Mouse (Mus musculus) gastrocnemius, postnatal 4 days (tissue): ENCODE data around the gene Lrriq1. TPM values are rescaled to one million over a fixed set of nuclear protein-coding genes. Genes with fewer than 3 reads are reported as not detected.

Experiments
- DNase-seq, 2 experiments: peaks; one replicate each; pipeline ENCODE4 v3.0.0; 2021 to 2022; ENCODE audit warnings: low spot score in 2 of 2, mixed read lengths in 2 of 2
- total RNA-seq, 2 experiments: library from RNA; stranded (reverse); gene quantifications; 2 replicates each; pipeline ENCODE4 v1.2.3; 2021

The Lrriq1 gene
- total RNA-seq, 2 experiments from 2014 or later: not detected

DNA sequence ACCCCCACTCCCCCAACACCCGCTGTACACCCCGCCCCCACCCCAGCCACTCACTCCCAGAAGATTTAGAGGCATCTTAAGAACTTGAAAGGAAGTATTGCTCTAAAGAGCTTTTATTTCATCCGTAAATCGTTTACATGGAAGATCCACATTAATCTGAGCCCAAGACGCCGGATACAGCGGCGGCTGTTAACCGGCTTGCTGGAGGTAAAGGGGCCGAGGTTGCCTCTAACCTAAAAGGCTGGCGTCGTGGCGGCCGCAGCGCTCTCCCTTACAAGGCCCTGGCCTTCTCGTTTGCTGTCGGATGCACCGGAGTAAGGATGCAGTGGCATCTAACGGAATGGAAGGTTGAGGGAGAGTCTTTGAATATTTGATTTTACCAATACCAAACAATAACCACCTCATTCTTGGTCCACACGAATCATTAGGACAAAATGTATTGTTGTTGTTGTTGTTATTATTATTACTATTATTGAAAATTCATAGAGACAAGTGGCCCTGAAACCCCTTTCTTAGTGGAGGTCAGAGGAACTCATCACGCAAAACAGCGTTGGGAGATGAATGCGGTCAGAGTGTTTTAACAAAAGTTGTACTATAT, 206.9 kb downstream of the Lrriq1 start:
- no peak for DNase-seq

DNA sequence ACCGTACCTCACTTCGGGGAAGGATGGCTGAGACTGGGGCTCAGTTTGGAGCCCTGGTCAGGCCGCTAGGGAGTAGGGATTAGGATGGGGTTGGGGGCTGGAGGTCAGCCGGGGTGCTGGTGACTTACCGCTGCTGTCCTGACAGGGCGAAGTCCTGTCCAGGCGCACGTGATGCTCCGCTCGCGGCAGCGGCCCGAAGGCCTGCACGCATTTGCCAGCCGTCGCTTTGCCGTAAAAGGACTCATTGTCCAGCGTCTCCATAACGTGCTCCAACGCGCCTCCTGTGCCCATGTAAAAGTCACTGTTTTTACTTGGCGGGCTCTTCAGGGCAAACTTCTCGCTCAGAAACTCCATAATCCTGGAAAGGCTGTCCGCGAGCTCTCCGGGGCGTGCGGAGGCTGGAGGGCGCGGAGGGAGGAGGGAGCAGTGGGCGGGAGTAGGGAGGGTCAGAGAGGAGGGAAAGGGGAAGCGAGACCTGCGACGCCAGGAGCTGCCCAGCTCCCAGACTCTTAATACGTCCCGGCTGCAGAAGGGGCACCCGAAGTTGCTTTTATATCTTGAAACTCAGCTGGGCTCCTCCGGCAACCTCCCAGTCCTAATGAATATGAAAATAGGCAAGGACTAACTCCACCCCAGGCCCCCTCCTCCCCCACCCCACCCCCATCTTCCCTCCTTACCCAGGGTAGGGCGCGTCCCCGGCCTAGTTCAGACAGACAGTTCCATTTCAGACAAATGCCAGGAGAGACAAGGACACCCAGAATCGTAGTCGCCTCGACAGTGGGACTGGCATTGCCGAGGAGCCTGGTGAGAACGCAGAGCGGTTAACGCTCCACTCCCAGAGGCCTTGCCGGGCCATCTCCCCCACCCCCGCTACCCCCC, 207.6 kb downstream of the Lrriq1 start:
- peak in 1 of 2 experiments; percentile 21 for DNase-seq

DNA sequence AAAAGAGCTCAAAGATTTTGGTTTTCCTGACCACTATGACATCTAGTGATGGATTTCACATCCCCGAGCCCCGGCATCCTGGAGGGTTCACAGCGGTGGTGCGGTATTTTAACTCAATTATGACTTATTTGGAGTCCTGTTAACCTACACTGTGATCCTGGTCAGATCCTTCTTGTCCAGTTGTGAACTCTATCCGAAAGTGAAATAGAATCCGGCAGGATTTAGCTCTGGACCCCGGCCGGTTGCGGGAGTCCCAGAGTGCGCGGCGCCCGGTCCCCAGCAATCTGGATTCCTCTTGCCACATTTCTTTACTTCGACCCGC, 208.2 kb downstream of the Lrriq1 start:
- DNase-seq: peak in 1 of 2 experiments; percentile 20

DNA sequence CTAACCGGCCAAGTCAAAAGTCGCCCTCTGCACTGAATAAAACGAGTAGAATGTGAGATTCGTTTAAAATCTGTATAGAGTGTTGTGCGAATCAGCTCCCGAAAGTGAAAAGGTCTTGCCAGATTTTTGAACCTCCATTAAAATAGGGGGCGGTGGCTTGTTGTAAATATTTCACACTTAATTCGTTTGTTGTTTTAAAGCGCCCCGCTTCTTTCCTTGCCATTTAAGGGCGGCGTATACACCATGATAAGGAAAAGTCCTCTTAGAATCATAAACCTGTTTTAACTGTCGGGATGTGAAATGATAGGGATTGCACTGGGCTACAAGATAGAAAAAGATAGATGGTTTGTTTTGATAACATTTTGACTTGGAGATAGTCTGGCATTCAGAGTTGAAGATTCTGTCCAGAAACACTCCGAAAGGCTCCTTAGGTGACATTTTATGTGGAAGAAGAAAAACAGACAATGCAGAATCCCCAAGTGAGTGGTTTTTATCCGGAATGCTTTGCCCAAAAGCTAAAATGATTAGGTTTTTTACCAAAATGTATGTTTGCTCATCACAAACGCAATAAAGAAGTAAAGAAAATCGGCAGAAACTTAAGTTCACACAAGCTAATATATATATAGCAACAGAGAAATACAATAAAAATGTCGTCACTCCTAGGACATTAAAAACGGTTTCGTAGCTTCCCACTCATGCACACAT, 208.7 kb downstream of the Lrriq1 start:
- DNase-seq: peak in 1 of 2 experiments; percentile 16

DNA sequence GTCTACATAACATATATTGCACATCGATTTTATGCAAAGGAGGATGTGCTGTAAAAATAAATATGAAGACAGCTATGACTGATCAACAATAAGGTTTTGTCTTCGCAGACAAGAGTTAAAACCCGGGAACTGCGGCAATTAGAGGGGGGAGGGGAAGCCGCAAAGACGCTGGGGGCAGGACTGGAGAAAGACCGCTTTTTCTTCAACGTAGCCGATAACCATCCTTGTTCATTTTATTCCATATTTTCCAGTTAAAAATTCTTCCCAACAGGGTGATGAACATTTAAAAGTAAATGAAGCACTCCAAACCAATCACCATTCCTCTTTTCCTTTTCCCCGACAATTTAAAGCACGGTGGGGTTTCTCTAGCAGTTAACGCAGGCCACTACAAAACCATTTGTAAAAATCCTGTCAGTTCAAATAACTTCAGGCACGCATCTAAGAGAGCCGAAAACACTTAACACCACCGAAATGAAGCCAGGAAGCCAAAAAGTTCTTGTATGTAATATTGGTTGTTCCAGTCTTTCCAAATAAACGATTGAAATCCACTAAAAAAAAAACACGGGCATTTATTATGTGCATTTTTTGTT, 209.4 kb downstream of the Lrriq1 start:
- no peak for DNase-seq

DNA sequence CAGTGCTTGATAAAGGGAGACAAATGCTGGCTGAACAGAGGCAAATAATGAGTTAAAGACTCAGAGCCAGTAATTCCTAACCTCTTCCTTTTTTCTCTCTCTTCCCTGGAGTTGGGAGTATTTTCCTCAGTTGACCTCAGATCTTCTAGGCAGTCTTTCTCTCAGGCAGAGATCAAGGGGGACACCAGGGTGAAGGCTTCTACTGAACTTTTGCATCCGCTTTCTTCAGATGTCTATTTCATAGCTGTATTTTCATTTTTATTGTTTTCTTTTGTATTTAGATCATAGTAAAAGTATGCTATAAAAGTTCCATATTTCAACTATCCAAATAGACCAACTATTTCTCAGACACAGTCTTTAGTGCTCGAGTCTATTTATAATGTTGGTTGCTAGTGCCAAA, 233.6 kb downstream of the Lrriq1 start:
- DNase-seq: no peak

DNA sequence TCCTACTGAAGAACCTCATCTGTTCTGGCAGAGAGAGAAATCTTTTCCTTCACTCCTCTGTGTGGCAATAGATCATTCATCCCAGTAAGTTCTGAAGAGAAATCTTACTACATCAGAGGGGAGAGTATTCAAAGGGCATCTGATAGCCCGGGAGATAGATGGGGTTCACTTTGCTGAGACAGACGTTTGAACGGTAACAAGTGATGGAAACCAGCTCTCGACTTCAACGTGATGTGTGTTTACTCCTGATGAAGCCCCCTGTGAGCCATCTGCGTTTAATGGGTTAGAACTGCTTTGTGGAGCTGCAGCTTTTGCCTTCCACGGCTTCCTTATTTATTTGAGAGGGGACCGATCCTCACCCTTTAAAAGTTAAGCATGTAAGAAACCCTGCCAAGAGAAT, 235.2 kb downstream of the Lrriq1 start:
- DNase-seq: no peak

DNA sequence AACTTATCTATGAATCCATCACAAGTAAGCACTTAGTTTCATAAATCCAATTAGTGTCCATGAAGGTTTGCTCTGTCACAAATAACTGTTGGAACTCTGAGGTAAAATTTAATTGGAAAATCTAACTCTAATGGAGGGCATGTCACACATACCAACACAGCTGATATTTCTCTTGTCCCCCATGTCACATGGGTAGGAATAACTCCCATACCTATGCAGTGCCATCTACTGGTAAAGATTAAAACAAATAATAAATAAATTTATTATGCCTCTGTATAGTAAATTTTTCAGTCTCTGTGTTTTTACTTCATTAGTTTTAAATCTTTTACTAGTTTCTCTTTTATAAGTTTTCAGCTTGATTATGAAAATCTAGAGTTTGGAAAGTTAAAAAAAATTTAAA, 236.5 kb downstream of the Lrriq1 start:
- DNase-seq: no peak

Other genes with a start within 250 kb of the Lrriq1 start
- gene Alx1, start 206.1 kb downstream of the Lrriq1 start, total RNA-seq: not detected
- under 1 TPM; 0.22 to 0.34 TPM for gene Slc6a15, start 131.5 kb upstream of the Lrriq1 start, total RNA-seq